Mouse (Mus musculus) small intestine, adult 2 months (tissue): ENCODE data around the gene Slc43a3. TPM values are rescaled to one million over a fixed set of nuclear protein-coding genes. Genes with fewer than 3 reads are reported as not detected.

Source experiments
- H3K27ac ChIP-seq: fragments of 200-500 bp; 2 replicates; pipeline ENCODE4 v1.5.1; 2012; ENCODE audit warnings: low read depth, low read length, control low read depth, inconsistent platforms; ENCODE audit not compliant: insufficient read depth
- H3K27me3 ChIP-seq: fragments of 200-500 bp; 2 replicates; pipeline ENCODE4 v1.6.1; 2012; ENCODE audit warnings: mild to moderate bottlenecking, moderate library complexity, low read length, inconsistent platforms; ENCODE audit not compliant: control insufficient read depth, insufficient read depth
- H3K36me3 ChIP-seq: fragments of 200-500 bp; 2 replicates; pipeline ENCODE4 v1.6.1; 2012; ENCODE audit warnings: mild to moderate bottlenecking, low read length, control low read depth, inconsistent platforms; ENCODE audit not compliant: control insufficient read depth, insufficient read depth
- H3K4me1 ChIP-seq: fragments of 200-500 bp; 2 replicates; pipeline ENCODE4 v1.6.1; 2012; ENCODE audit warnings: low read length, inconsistent platforms, mixed read lengths; ENCODE audit not compliant: control insufficient read depth, insufficient read depth, insufficient read length
- H3K4me3 ChIP-seq: fragments of 200-500 bp; 2 replicates; pipeline ENCODE4 v1.5.1; 2012; ENCODE audit warnings: low read depth, mild to moderate bottlenecking, control low read depth, inconsistent platforms, low read length, moderate library complexity
- CTCF ChIP-seq: fragments of 200-500 bp; IDR thresholded peaks from 2 replicates; pipeline ENCODE4 v1.5.1; 2012; ENCODE audit warnings: low read depth, mild to moderate bottlenecking, control low read depth, inconsistent platforms, low read length, moderate library complexity, mixed read lengths; ENCODE audit not compliant: insufficient replicate concordance, insufficient read length; ENCODE audit errors: extremely low read depth
- POLR2A ChIP-seq: fragments of 200-500 bp; IDR thresholded peaks from 2 replicates; pipeline ENCODE4 v1.6.1; 2012; ENCODE audit warnings: low read depth, mild to moderate bottlenecking, control low read depth, inconsistent platforms, low read length, moderate library complexity
- WGBS: fragments of 180-500 bp; shearing (Covaris S2); methylation state at CpG from one replicate; pipeline ENCODE4 v1.1.7; 2018; 5-methylcytosine and 5-hydroxymethylcytosine counted together
- polyA plus RNA-seq: library from polyadenylated mRNA; depleted of rRNA; stranded (reverse); fragments of >200 nt; gene quantifications from 2 replicates; pipeline ENCODE4 v1.2.3, GENCODE M21; 2012; rRNA removed

Gene Slc43a3
- polyA plus RNA-seq, 1 experiment: 31.1 TPM

DNA sequence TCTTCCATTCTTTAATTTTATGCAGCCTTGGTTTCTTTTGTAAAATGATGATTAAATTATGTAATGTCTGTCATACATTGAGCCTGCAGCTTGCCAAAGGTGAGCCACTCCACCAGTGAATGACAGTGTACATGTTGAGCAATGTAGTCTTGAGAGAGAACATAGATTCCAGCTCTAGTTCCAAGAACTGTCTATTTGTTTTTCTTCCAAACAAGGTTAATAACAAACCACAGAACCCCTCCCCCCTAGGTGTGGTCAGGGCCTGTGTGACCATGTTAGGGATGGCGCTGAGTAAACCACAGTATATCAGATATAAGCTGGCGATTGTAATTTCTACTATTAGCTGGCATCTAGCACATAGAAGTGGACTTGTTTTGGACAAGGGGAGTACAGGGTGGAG, 60.0 kb downstream of the Slc43a3 start:
- TF ChIP-seq POLR2A: no peak
- no peak for TF ChIP-seq CTCF
- H3K27me3 ChIP-seq: no peaks in the 10 kb centered on the region
- WGBS: 53% methylated on average over 2 of the region's 2 CpGs
- no peak overlapping the region for H3K27ac ChIP-seq
- no peak overlapping the region for H3K4me3 ChIP-seq
- H3K36me3 ChIP-seq: no peaks in the 10 kb centered on the region
- H3K4me1 ChIP-seq: no peaks in the 10 kb centered on the region

DNA sequence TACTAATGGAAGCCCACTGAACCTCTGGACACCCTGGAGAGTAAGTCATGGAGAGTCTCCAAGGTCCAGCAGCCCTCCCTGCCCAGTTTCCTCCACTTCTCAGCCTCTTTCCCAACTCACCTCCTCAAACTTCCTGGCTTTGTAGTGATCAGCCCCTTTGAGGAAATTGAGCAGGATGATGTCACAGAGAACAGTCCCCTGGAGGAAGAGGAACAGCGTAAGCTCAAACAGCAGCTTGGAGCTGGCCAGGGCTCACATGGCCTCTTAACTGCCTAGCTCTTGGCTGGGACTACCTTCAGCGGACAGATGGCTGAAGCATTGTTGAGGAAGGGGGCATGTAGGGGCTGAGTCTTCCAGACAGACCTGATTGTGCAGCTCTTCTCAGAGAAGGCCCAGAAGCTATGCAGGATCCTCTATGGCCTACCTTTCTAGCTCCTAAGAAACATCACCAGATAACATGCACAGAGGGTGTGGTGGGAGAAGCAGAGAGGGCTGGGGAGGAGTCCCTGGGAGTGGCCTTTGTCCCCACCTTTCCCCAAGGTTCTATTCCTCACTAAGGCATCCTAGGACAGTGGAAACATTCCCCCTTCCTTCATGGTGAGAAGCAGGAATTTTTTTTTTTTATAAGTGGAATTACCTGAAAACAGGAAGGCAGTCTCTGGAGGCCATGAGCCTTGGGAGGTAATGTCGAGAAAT, 63.3 kb downstream of the Slc43a3 start:
- Histone ChIP-seq H3K27ac (no peak overlapping the region), H3K4me3 (no peak overlapping the region), H3K36me3 (no peaks in the 10 kb centered on the region), H3K27me3 (no peaks in the 10 kb centered on the region), H3K4me1 (no peaks in the 10 kb centered on the region)
- TF ChIP-seq POLR2A: no peak
- no peak for TF ChIP-seq CTCF
- WGBS: 63% methylated on average over 3 of the region's 3 CpGs

DNA sequence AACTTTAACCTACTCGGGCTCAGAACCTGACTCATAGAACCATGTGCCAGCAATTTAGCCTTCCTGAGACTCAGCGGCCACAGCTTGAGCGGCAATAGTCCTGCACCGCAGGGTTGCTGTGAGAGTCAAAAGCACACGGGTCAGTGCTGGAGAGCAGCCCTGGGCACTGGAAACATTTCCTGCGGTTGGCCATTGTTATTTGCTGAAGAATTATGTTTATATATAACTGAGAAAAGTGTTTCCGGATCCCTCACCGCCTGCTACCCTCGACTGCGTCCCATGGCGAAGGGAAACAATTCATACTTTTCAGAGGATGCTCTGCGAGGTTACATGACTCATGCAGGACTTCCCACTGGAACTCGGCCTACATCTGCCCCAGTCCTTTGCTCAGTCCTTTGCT, 65.1 kb downstream of the Slc43a3 start:
- 80% methylated on average over 13 of the region's 13 CpGs for WGBS
- no peaks in the 10 kb centered on the region for H3K4me1 ChIP-seq
- TF ChIP-seq POLR2A (no peak), CTCF (no peak)

GRCm38 (mm10) chr2:85002575-85002974, 66.2 kb downstream of the Slc43a3 start:
- H3K27ac ChIP-seq: no peak overlapping the region
- 81% methylated on average over 8 of the region's 8 CpGs for WGBS
- H3K4me3 ChIP-seq: no peak overlapping the region
- no peaks in the 10 kb centered on the region for H3K4me1 ChIP-seq
- H3K27me3 ChIP-seq: no peaks in the 10 kb centered on the region
- TF ChIP-seq CTCF: no peak
- no peak for TF ChIP-seq POLR2A
- H3K36me3 ChIP-seq: no peaks in the 10 kb centered on the region

More for the DNA sequence above, 65.1 kb downstream of the Slc43a3 start:
- Histone ChIP-seq H3K36me3 (no peaks in the 10 kb centered on the region), H3K27ac (no peak overlapping the region; the same call in 1 of the 2 replicates), H3K27me3 (no peaks in the 10 kb centered on the region), H3K4me3 (no peak overlapping the region)

- TF ChIP-seq POLR2A (no peak), CTCF (no peak)
- H3K36me3 ChIP-seq: no peaks in the 10 kb centered on the region
- no peaks in the 10 kb centered on the region for H3K27me3 ChIP-seq
- WGBS: 80% methylated on average over 4 of the region's 4 CpGs
- no peak overlapping the region for H3K27ac ChIP-seq
- H3K4me1 ChIP-seq: no peaks in the 10 kb centered on the region; the same call in 1 of the 2 replicates
- H3K4me3 ChIP-seq: no peak overlapping the region
Measured at GRCm38 (mm10) chr2:85004341-85004740, 68.0 kb downstream of the Slc43a3 start.

- Histone ChIP-seq H3K27me3 (no peaks in the 10 kb centered on the region), H3K27ac (no peak overlapping the region), H3K4me3 (no peak overlapping the region), H3K4me1 (peaks cover 8% of the 10 kb centered on the region; the same call in 1 of the 2 replicates), H3K36me3 (no peaks in the 10 kb centered on the region)
- TF ChIP-seq POLR2A (no peak), CTCF (no peak)
- 89% methylated on average over 7 of the region's 7 CpGs for WGBS
Measured at GRCm38 (mm10) chr2:85006600-85006999, 70.2 kb downstream of the Slc43a3 start.

GRCm38 (mm10) chr2:85007729-85008128, 71.3 kb downstream of the Slc43a3 start:
- Histone ChIP-seq H3K36me3 (no peaks in the 10 kb centered on the region), H3K27me3 (no peaks in the 10 kb centered on the region), H3K4me3 (no peak overlapping the region), H3K27ac (no peak overlapping the region), H3K4me1 (peaks cover 8% of the 10 kb centered on the region; the same call in 1 of the 2 replicates)
- 27% methylated on average over 4 of the region's 4 CpGs for WGBS
- TF ChIP-seq CTCF: no peak
- TF ChIP-seq POLR2A: no peak

Other genes starting within 250 kb of the Slc43a3 start
- 23.2 and 46.1 TPM in 2 replicates for gene Zdhhc5, start 221.4 kb upstream of the Slc43a3 start, polyA plus RNA-seq
- 4.3 and 11.4 TPM in 2 replicates for gene Clp1, start 209.2 kb upstream of the Slc43a3 start, polyA plus RNA-seq
- gene Ypel4, start 202.5 kb upstream of the Slc43a3 start, polyA plus RNA-seq: 0.57 and 2.4 TPM in 2 replicates
- 0.18 and 0.25 TPM in 2 replicates for gene Gm19426, start 192.9 kb upstream of the Slc43a3 start, polyA plus RNA-seq
- gene Serping1, start 161.1 kb upstream of the Slc43a3 start, polyA plus RNA-seq: 66.5 and 97.6 TPM in 2 replicates
- 28.6 and 85.7 TPM in 2 replicates for gene Ube2l6, start 137.8 kb upstream of the Slc43a3 start, polyA plus RNA-seq
- 0.06 TPM in 1 of 2 replicates, not detected in the other for gene Smtnl1, start 113.9 kb upstream of the Slc43a3 start, polyA plus RNA-seq
- gene Timm10, start 109.6 kb upstream of the Slc43a3 start, polyA plus RNA-seq: 28.6 and 32.0 TPM in 2 replicates
- gene Slc43a1, start 97.7 kb upstream of the Slc43a3 start, polyA plus RNA-seq: 1.8 and 4.4 TPM in 2 replicates
- gene Rtn4rl2, start 49.9 kb upstream of the Slc43a3 start, polyA plus RNA-seq: 4.8 and 11.8 TPM in 2 replicates
- gene Prg2, start 43.9 kb downstream of the Slc43a3 start, polyA plus RNA-seq: 0.49 and 1.1 TPM in 2 replicates
- gene Prg3, start 51.6 kb downstream of the Slc43a3 start, polyA plus RNA-seq: not detected in 2 replicates
- gene Ssrp1, start 100.7 kb downstream of the Slc43a3 start, polyA plus RNA-seq: 27.0 and 47.2 TPM in 2 replicates
- 0.16 and 0.17 TPM in 2 replicates for gene P2rx3, start 100.9 kb downstream of the Slc43a3 start, polyA plus RNA-seq
- gene Tnks1bp1, start 111.4 kb downstream of the Slc43a3 start, polyA plus RNA-seq: 29.6 and 36.9 TPM in 2 replicates
- gene Aplnr, start 199.6 kb downstream of the Slc43a3 start, polyA plus RNA-seq: 2.7 and 4.7 TPM in 2 replicates